Mouse (Mus musculus) bone marrow, adult 2 months (tissue): ENCODE data around the gene Gm20489. TPM values are rescaled to one million over a fixed set of nuclear protein-coding genes. Genes with fewer than 3 reads are reported as not detected.

ENCODE experiments used
- H3K27ac ChIP-seq: fragments of 200-500 bp; 2 replicates; pipeline ENCODE4 v1.5.1; 2012; ENCODE audit warnings: low read depth, mild to moderate bottlenecking, control low read depth, inconsistent platforms, low read length; ENCODE audit not compliant: control insufficient read depth, poor library complexity, insufficient read depth
- H3K4me1 ChIP-seq: fragments of 200-500 bp; 2 replicates; pipeline ENCODE4 v1.6.1; 2011; ENCODE audit warnings: low read length; ENCODE audit not compliant: control insufficient read depth, insufficient read depth
- H3K4me3 ChIP-seq: fragments of 200-500 bp; replicated peaks from 2 replicates; pipeline ENCODE3; 2011; ENCODE audit warnings: mild to moderate bottlenecking, low read depth, low read length, control low read depth; ENCODE audit not compliant: control insufficient read depth
- CTCF ChIP-seq: fragments of 200-500 bp; IDR thresholded peaks from 2 replicates; pipeline ENCODE4 v1.5.1; 2011; ENCODE audit warnings: low read length, control low read depth; ENCODE audit not compliant: control insufficient read depth, insufficient read depth
- POLR2A ChIP-seq: fragments of 200-500 bp; IDR thresholded peaks from 2 replicates; pipeline ENCODE4 v1.6.1; 2011; ENCODE audit warnings: low read depth, mild to moderate bottlenecking, control low read depth, low read length, borderline replicate concordance; ENCODE audit not compliant: control insufficient read depth
- WGBS: fragments of 180-500 bp; shearing (Covaris S2); methylation state at CpG from one replicate; pipeline ENCODE4 v1.1.7; 2018; 5-methylcytosine and 5-hydroxymethylcytosine counted together
- polyA plus RNA-seq: library from polyadenylated mRNA; stranded (reverse); fragments of >200 nt; gene quantifications from 2 replicates; pipeline ENCODE4 v1.2.4, GENCODE M21; 2011; ENCODE audit warnings: low replicate concordance; ENCODE audit not compliant: missing spikeins, insufficient read depth, insufficient read length

Gm20489 gene
- polyA plus RNA-seq, 1 experiment, result not detected

DNA sequence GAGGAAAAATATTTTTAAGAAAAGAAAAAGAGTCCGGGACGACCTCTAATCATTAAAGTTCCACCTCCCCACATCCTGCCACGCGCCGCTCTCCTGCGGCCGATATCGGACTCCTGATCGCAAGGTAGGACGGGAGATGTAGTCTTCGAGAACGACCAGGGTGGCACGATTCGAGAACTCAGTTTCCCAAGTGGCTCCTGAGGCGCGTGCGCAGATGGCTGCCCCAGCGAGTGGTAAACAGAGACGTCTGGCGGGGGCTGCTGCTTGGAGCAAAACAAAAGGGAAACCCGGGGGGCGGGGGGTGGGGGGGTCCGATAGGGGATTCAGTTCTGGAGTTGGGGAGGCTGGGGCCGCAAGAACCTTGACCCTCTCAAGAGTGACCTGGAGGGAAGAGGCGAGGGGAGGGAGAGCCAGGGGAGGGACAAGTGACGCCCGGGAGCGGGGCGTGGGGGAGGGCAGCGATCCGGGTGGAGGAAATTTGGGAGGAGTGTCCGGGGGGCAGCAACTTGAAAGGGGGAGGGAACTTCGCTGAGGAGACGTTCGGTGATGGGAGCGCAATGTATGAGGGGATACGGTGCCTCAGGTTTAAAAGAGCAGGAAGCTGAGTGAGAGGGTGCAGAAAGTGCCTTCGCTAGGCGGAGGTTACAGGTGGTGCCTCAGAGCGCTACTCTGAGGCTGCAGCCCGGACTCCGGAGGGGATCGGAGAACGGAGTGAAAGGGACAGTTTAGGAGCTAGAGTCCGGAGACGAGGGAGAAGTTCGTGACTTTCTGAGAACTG is 14.7 kb downstream of the Gm20489 start, which contains the start of gene Foxo4:
Gene Foxo4, plus strand, starts transcription at position 577 of the 778 bp plus-strand sequence.
- Histone ChIP-seq H3K4me1 (no peaks in the 10 kb centered on the region; the same call in 1 of the 2 replicates), H3K27ac (peak within 1 kb of the TSS; percentile 68), H3K4me3 (peak within 1 kb of the TSS; percentile 88)
- 17% methylated on average over 47 of the region's 47 CpGs for WGBS
- TF ChIP-seq POLR2A, result peak; percentile 32; the same call in 1 of the 2 replicates
- TF ChIP-seq CTCF, result no peak

DNA sequence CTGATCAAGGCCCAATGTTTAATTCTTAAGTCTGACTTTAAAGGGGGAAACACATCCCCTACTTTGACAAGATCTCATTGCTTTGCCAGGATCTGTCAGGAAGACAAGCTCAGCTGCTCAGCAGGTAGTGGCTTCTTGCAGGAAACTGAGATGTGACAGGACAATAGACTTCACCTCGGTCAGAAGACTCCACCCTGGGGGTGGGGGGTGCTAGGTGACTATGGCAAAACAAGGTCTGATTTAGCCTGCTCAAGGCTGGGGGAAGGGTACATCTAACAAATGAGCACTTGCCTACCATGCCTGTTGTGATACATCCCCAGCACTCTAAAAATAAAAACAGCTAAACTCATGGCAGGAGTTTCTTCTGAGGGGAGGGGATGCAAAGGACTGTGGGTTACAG is 23.8 kb downstream of the Gm20489 start:
- H3K4me1 ChIP-seq, result no peaks in the 10 kb centered on the region
- no peak overlapping the region for H3K27ac ChIP-seq
- H3K4me3 ChIP-seq, result no peak overlapping the region
- TF ChIP-seq CTCF (no peak), POLR2A (no peak)
- 42% methylated on average over 1 of the region's 1 CpGs for WGBS

DNA sequence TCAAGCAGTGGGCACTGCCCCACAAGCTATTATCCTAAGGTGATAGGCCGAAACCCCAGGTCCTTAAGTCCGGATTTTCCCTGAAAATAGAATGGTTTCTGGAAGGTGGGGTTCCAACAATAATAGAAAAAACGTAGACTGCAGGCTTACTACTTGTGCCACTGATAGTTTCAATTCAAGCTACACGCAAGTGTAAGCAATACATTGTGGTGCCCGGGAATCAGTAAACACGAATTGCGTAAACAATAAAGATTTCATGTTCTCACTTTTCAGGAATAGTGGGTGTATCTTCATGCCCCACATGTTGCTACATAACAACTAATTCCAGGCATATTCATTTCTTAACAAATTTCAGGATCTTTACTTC is 46.0 kb downstream of the Gm20489 start:
- WGBS, result 29% methylated on average over 7 of the region's 7 CpGs
- Histone ChIP-seq H3K4me1 (no peaks in the 10 kb centered on the region), H3K4me3 (peak overlapping the region; percentile 79), H3K27ac (no peak overlapping the region)
- TF ChIP-seq CTCF, result no peak
- no peak for TF ChIP-seq POLR2A

DNA sequence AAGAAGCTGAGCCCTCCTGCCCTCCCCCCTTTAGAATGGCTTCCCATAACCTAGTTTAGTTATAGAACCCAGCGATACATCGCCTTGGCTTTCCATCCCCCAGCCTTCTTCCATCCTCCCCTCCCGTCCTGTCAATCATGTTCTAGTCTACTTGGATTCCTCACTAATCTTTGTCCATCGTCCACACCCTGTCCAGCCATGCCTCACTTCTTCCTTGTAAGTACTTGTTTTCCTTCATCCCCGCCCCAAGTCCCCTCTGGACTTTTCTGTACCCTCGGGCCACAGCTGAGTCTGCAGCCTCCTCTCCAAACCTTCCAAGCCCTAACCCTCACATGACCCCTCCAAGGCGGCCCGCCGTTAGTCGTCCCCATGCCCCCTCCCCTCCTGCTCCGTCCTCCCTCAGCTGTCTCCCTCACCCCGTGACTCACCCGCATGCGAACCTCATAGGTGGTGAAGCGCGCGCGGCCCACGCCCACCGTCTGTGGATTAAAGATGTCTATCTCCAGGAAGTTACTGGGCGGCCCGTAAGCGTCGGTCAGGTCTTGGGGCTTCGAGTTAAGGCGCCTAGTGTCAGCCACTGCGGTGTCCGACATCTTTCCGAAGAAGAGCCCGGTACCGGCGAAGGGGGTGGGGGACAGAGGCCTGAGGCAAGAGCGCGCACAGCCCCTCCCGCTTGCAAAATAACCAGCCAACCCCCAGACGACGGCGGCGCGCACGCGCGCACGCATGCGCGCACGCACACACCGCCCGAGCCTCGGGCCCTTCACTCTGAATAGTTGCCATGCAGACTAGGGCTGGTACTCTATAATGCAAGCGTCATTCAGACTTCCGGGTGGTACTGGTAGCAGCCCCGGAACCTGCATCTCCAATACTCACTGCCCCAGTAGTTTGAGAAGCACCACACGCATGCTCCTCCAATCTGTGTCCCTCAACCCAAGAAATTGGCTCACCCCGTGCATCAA is 46.7 kb downstream of the Gm20489 start, which contains the start of gene Snx12:
Gene Snx12, minus strand, starts transcription at position 730 of the 962 bp plus-strand sequence.
- H3K27ac ChIP-seq, result peak within 1 kb of the TSS; percentile 71
- no peaks in the 10 kb centered on the region for H3K4me1 ChIP-seq
- H3K4me3 ChIP-seq, result peak within 1 kb of the TSS; percentile 79
- TF ChIP-seq POLR2A, result no peak
- TF ChIP-seq CTCF, result no peak
- WGBS, result 13% methylated on average over 55 of the region's 55 CpGs

Other genes with a start within 250 kb of the Gm20489 start
- 1.1 TPM in 1 of 2 replicates, not detected in the other for gene Tex11, start 209.4 kb downstream of the Gm20489 start, polyA plus RNA-seq
- 11.5 TPM in 1 of 2 replicates, not detected in the other for gene Slc7a3, start 183.0 kb downstream of the Gm20489 start, polyA plus RNA-seq
- 15.2 and 23.3 TPM in 2 replicates for gene Snx12, start 46.5 kb downstream of the Gm20489 start, polyA plus RNA-seq
- gene Foxo4, start 14.5 kb downstream of the Gm20489 start, polyA plus RNA-seq, result 20.9 and 23.4 TPM in 2 replicates
- gene Gm614, start 5.0 kb downstream of the Gm20489 start, polyA plus RNA-seq, result not detected in 2 replicates
- gene Il2rg, start 768 bp downstream of the Gm20489 start, polyA plus RNA-seq, result 12.4 and 32.4 TPM in 2 replicates
- gene Med12, start 5.0 kb upstream of the Gm20489 start, polyA plus RNA-seq, result 122 and 196 TPM in 2 replicates
- 2.1 TPM in 1 of 2 replicates, not detected in the other for gene Nlgn3, start 30.1 kb upstream of the Gm20489 start, polyA plus RNA-seq
- gene Gjb1, start 107.4 kb upstream of the Gm20489 start, polyA plus RNA-seq, result 1.1 and 4.7 TPM in 2 replicates
- gene Zmym3, start 151.8 kb upstream of the Gm20489 start, polyA plus RNA-seq, result 9.3 and 26.9 TPM in 2 replicates
- 112 and 164 TPM in 2 replicates for gene Nono, start 160.3 kb upstream of the Gm20489 start, polyA plus RNA-seq
- gene Itgb1bp2, start 180.1 kb upstream of the Gm20489 start, polyA plus RNA-seq, result 2.4 and 4.1 TPM in 2 replicates